Mouse (Mus musculus): ENCODE results near the gene Lrrc40.

DNA sequence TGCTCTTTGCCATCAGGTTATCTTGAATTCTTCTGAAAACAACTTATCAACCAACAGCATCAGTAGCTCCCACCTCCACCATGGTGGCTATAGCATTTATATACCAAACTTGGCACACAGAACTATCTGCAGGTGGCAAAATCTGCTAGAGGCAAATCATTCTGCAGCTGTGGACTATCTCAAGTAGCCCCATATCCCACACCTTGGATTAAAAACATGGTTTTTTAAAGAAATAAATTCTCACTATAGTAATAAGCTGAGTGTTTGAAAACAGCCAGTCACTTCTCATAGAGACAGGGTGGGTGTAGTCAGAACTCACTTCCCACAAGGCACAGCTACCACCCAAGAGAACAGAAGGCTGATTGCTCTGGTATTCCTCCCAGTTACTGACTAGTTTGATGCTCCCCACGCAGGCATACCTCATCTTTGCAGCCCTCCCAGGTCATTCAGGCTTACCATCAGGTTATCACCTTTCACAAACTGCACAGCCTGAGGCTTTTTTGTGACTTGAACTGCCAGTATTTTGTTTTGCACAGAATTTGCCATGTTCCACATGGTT, 26.6 kb upstream of the Lrrc40 start:
- TF ChIP-seq MAFK (IDR thresholded peaks at IDR 0.05; ENCODE audit: insufficient replicate concordance, low read length), result no peak
- no peak for TF ChIP-seq MEF2A (IDR thresholded peaks at IDR 0.05; ENCODE audit: borderline replicate concordance, low read depth, low read length)
- no peak for TF ChIP-seq CTCF (conservative IDR thresholded peaks at IDR 0.05 in 1 of 2, IDR thresholded peaks at IDR 0.05 in 1 of 2; ENCODE audit: low read depth in 2 of 2, low read length in 2 of 2)
- TF ChIP-seq RCOR1 (conservative IDR thresholded peaks at IDR 0.05; ENCODE audit: low read depth, low read length), result no peak
